8 mouse cellular contexts compared by ENCODE assay signal in genomic region chr12:79511454-79512204, GRCm38 (mm10).
A peak's percentile ranks its signal among the peaks of the same experiment; 100 is the strongest.
DNase-seq lines count a peak whose midpoint lies in the region; ATAC-seq and TF ChIP-seq lines count a peak whose summit lies in the region.

No protein-coding gene starts in this region.

- no peak overlapping the region for H3K9ac ChIP-seq in neural tube, embryonic 15.5 days (replicated peaks)

- TF ChIP-seq CTCF in spleen, adult 2 months (IDR thresholded peaks at IDR 0.05; ENCODE audit: extremely low read depth, insufficient read depth, insufficient read length, insufficient replicate concordance), result no peak

- WGBS in spleen, adult 2 months, result 66% methylated on average over 11 of the region's 11 CpGs
- 64% methylated on average over 11 of the region's 11 CpGs for WGBS in heart, embryonic 10.5 days
- 49% methylated on average over 11 of the region's 11 CpGs for WGBS in neural tube, embryonic 15.5 days

- H3K27me3 ChIP-seq in spleen, adult 2 months (ENCODE audit: control insufficient read depth, insufficient read depth, low read length), result no peaks in the 10 kb centered on the region
- no peaks in the 10 kb centered on the region for H3K27me3 ChIP-seq in heart, embryonic 10.5 days (ENCODE audit: insufficient read depth, poor library complexity, severe bottlenecking)
- H3K27me3 ChIP-seq in neural tube, embryonic 15.5 days (replicated peaks), result no peaks in the 10 kb centered on the region

- DNase-seq in adrenal gland, postnatal 10 days, result peak; percentile 53
- no peak for DNase-seq in adrenal gland, adult 8-10 months
- DNase-seq in spleen, adult 2 months (ENCODE audit: low read depth in 1 of 2, low spot score in 2 of 2), result no peak
- DNase-seq in spleen, postnatal 10 days (ENCODE audit: low spot score in 2 of 2), result no peak
- DNase-seq in heart, embryonic 10.5 days (ENCODE audit: low spot score), result no peak
- DNase-seq in layer of hippocampus, postnatal 36 days, result peak; percentile 58 to 66
- DNase-seq in T-cell, adult 2 months (ENCODE audit: low spot score), result no peak

- peak overlapping the region; percentile 69 for H3K27ac ChIP-seq in spleen, adult 2 months (ENCODE audit: insufficient read depth, low read length)
- H3K27ac ChIP-seq in heart, embryonic 10.5 days, result peak overlapping the region; percentile 59
- H3K27ac ChIP-seq in neural tube, embryonic 15.5 days (replicated peaks), result peak overlapping the region; percentile 60

- no peaks in the 10 kb centered on the region for H3K9me3 ChIP-seq in heart, embryonic 10.5 days
- no peaks in the 10 kb centered on the region for H3K9me3 ChIP-seq in neural tube, embryonic 15.5 days (replicated peaks)

- H3K4me2 ChIP-seq in neural tube, embryonic 15.5 days, result no peak overlapping the region

- no peaks in the 10 kb centered on the region for H3K36me3 ChIP-seq in spleen, adult 2 months (ENCODE audit: control insufficient read depth, insufficient read depth, low read length)
- no peaks in the 10 kb centered on the region for H3K36me3 ChIP-seq in heart, embryonic 10.5 days
- no peaks in the 10 kb centered on the region for H3K36me3 ChIP-seq in neural tube, embryonic 15.5 days

- H3K4me3 ChIP-seq in spleen, adult 2 months (ENCODE audit: extremely low read depth, insufficient read depth, insufficient read length), result no peak overlapping the region
- H3K4me3 ChIP-seq in heart, embryonic 10.5 days, result no peak overlapping the region
- no peak overlapping the region for H3K4me3 ChIP-seq in neural tube, embryonic 15.5 days (replicated peaks)

- no peak for TF ChIP-seq POLR2A in spleen, adult 2 months (IDR thresholded peaks at IDR 0.05; ENCODE audit: low read depth, low read length)

- peaks cover 2% of the 10 kb centered on the region; the same call in 1 of the 2 replicates for H3K4me1 ChIP-seq in spleen, adult 2 months (ENCODE audit: control insufficient read depth, insufficient read depth, insufficient read length)
- peaks cover 20% of the 10 kb centered on the region for H3K4me1 ChIP-seq in heart, embryonic 10.5 days
- peaks cover 25% of the 10 kb centered on the region for H3K4me1 ChIP-seq in neural tube, embryonic 15.5 days

- ATAC-seq in neural tube, embryonic 15.5 days (ENCODE audit: low FRiP score), result peak; percentile 47; the same call in 1 of the 2 replicates

Comparison
In these comparisons a context has a peak if more than half of its experiments do, and no peak if none do; other contexts are left out.
1. DNase-seq: peak in adrenal gland, postnatal 10 days (single experiment) and layer of hippocampus, postnatal 36 days (2 of 2); none in adrenal gland, adult 8-10 months (single experiment), spleen, adult 2 months (0 of 2), spleen, postnatal 10 days (0 of 2), heart, embryonic 10.5 days (single experiment) and T-cell, adult 2 months (single experiment).
2. Peak in every context shown above with its lines, with median percentiles within 50 percentile points of each other: H3K27ac ChIP-seq.